Mouse (Mus musculus) stomach, postnatal 0 days (tissue): ENCODE measurements at regions not wholly inside any gene's neighbourhood (a gene's known extent, or its start where the extent isn't known, plus 50 kb on each side); places are given as distances from the start of the nearest gene placed in this dataset.

Experiments
- CTCF ChIP-seq: IDR thresholded peaks from 2 replicates; pipeline ENCODE4 v1.5.1; 2016; ENCODE audit warnings: antibody characterized with exemption, low read depth, mild to moderate bottlenecking, moderate library complexity
- EP300 ChIP-seq: optimal IDR thresholded peaks from 2 replicates; pipeline ENCODE3; 2016; ENCODE audit warnings: antibody characterized with exemption

DNA sequence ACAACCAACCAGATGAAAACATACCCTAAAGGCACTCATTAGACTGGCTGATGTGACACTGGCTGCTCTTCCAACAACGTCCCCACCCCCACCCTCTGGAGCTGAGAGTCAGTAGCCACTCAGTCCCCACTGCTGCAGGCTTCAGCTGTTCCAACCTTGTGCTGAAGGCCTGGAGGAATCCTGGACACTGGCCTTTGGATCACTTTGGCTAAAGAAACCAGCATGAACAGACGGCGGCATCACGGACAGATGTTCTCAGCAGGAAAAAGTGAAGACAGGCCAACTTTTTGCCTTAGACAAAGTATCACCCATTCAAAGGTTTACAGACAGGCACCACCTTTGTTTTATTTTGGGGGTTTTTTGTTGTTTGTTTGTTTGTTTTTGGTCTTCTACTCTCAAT, 125.8 kb upstream of the Mgat5 start:
- TF ChIP-seq CTCF (no peak), EP300 (no peak)
